Mouse (Mus musculus) urinary bladder, postnatal 10 days (tissue): ENCODE results near the gene Ppp2r5a.
"Not testable (repeated sequence)": the region's sequence is repeated elsewhere in the genome, so short reads cannot be mapped to it uniquely, and the experiment has no call there.

Experiments used
- DNase-seq: peaks from one replicate; pipeline ENCODE4 v3.0.0; 2022; ENCODE audit warnings: low spot score

Gene Ppp2r5a

GRCm38 (mm10) chr1:191403074-191403473 is at the start of gene Ppp2r5a:
Gene Ppp2r5a (minus strand): TSS chr1:191403272.
- no peak for DNase-seq

- no peak for DNase-seq
Measured at GRCm38 (mm10) chr1:191450614-191451013, 47.5 kb upstream of the Ppp2r5a start.

GRCm38 (mm10) chr1:191449537-191449936 is 46.5 kb upstream of the Ppp2r5a start:
- DNase-seq = no peak

- no peak for DNase-seq
Measured at GRCm38 (mm10) chr1:191447391-191448016, 44.4 kb upstream of the Ppp2r5a start.

GRCm38 (mm10) chr1:191446307-191446706 is 43.2 kb upstream of the Ppp2r5a start:
- no peak for DNase-seq

GRCm38 (mm10) chr1:191445831-191446258 is 42.8 kb upstream of the Ppp2r5a start:
- no peak for DNase-seq

GRCm38 (mm10) chr1:191445401-191445800 is 42.3 kb upstream of the Ppp2r5a start:
- DNase-seq = no peak

GRCm38 (mm10) chr1:191444467-191444866 is 41.4 kb upstream of the Ppp2r5a start:
- DNase-seq = no peak

GRCm38 (mm10) chr1:191439011-191439410 is 35.9 kb upstream of the Ppp2r5a start:
- DNase-seq = no peak

GRCm38 (mm10) chr1:191438546-191438945 is 35.5 kb upstream of the Ppp2r5a start:
- DNase-seq = no peak

GRCm38 (mm10) chr1:191436647-191437046 is 33.6 kb upstream of the Ppp2r5a start:
- DNase-seq = no peak

GRCm38 (mm10) chr1:191435359-191435758 is 32.3 kb upstream of the Ppp2r5a start:
- no peak for DNase-seq

GRCm38 (mm10) chr1:191432531-191432930 is 29.5 kb upstream of the Ppp2r5a start:
- no peak for DNase-seq

GRCm38 (mm10) chr1:191432023-191432422 is 29.0 kb upstream of the Ppp2r5a start:
- no peak for DNase-seq

- DNase-seq = no peak
Measured at GRCm38 (mm10) chr1:191430121-191430520, 27.0 kb upstream of the Ppp2r5a start.

- no peak for DNase-seq
Measured at GRCm38 (mm10) chr1:191425884-191426283, 22.8 kb upstream of the Ppp2r5a start.

- DNase-seq = no peak
Measured at GRCm38 (mm10) chr1:191423201-191423600, 20.1 kb upstream of the Ppp2r5a start.

- DNase-seq = not testable (repeated sequence)
Measured at GRCm38 (mm10) chr1:191422714-191423113, 19.6 kb upstream of the Ppp2r5a start.

- DNase-seq = no peak
Measured at GRCm38 (mm10) chr1:191422164-191422563, 19.1 kb upstream of the Ppp2r5a start.

- DNase-seq = no peak
Measured at GRCm38 (mm10) chr1:191421426-191421999, 18.4 kb upstream of the Ppp2r5a start.

GRCm38 (mm10) chr1:191420930-191421404 is 17.9 kb upstream of the Ppp2r5a start:
- DNase-seq = no peak

GRCm38 (mm10) chr1:191419991-191420751 is 17.1 kb upstream of the Ppp2r5a start:
- DNase-seq = no peak

- DNase-seq = no peak
Measured at GRCm38 (mm10) chr1:191419421-191419820, 16.3 kb upstream of the Ppp2r5a start.
